In the genomic region with DNA sequence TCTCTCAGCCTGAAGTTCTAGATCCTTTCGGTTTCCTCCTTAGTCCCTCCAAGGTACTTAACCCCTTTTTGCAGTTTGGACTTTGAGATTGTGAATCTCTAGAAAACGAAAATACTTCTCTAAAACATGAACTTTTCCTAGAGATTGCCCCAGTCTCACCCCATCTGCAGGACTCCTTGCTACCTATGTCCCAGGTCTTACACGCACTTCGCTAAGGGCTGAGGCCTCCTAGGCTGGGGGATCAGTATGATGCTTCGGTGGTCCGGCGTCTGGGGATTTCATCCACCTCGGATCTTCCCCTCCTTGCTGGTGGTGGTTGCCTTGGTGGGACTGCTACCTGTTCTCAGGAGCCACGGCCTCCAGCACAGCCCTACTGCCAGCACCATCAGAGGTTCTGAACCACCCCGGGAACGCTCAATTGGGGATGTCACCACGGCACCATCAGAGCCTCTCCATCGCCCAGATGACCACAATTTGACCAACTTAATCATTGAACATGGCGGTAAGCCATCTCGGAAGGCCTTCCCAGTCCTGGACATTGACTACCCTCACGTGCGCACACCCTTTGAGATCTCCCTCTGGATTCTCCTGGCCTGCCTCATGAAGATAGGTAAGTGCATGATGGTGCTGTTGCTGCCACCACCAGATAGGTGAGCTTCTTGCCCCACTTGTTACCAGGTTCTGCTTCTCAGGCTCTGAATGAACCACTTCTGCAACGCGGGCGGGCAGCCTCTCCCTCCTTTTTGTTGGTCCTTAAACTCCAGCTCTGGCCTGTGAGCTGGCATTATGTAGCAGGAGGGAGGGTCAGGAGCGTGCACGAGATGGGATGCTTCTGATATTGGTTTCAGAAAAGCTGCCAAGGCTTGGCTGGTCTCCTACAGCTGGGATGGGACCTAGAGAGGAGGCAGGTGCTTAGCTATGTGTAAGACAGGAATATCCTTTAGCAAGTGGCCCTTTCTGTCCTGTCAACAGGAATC, we compare ENCODE assay signal across 8 mouse cellular contexts. TPM values are rescaled to one million over a fixed set of nuclear protein-coding genes. Genes with fewer than 3 reads are reported as not detected.
DNase-seq lines count a peak whose midpoint lies in the region; ATAC-seq and TF ChIP-seq lines count a peak whose summit lies in the region.

No protein-coding gene starts in this region.

- WGBS in hindbrain, embryonic 13.5 days = 75% methylated on average over 22 of the region's 22 CpGs
- 71% methylated on average over 22 of the region's 22 CpGs for WGBS in midbrain, embryonic 13.5 days

- H3K27ac ChIP-seq in gastrocnemius, adult 2 months = peak overlapping the region; percentile 94
- peak overlapping the region; percentile 90; the same call in 1 of the 2 replicates for H3K27ac ChIP-seq in hindbrain, embryonic 13.5 days
- H3K27ac ChIP-seq in midbrain, embryonic 13.5 days = no peak overlapping the region

- peak overlapping the region; percentile 96 for H3K9ac ChIP-seq in hindbrain, embryonic 13.5 days
- H3K9ac ChIP-seq in midbrain, embryonic 13.5 days (replicated peaks) = peak overlapping the region; percentile 95

- 0 out of 2 replicates have a peak, but pooled peaks cover 4% of the 10 kb centered on the region for H3K36me3 ChIP-seq in hindbrain, embryonic 13.5 days
- no peaks in the 10 kb centered on the region for H3K36me3 ChIP-seq in midbrain, embryonic 13.5 days

- peak overlapping the region; percentile 88 for H3K4me2 ChIP-seq in hindbrain, embryonic 13.5 days
- peak overlapping the region; percentile 83 for H3K4me2 ChIP-seq in midbrain, embryonic 13.5 days (replicated peaks)

- no peak for TF ChIP-seq CTCF in gastrocnemius, adult 2 months (IDR thresholded peaks at IDR 0.05)

- DNase-seq in gastrocnemius, adult 2 months = peak; percentile 78
- DNase-seq in gastrocnemius, postnatal 36 days = no peak
- DNase-seq in 3T3-L1 (ENCODE audit: low read depth, low spot score) = peak; percentile 25
- peak; percentile 61 for DNase-seq in cerebellum, adult 9-11 months
- no peak for DNase-seq in left cerebral cortex, adult 9 months (ENCODE audit: low spot score in 2 of 2)
- DNase-seq in ovary, postnatal 14 days (ENCODE audit: low spot score) = no peak

- H3K9me3 ChIP-seq in hindbrain, embryonic 13.5 days = no peaks in the 10 kb centered on the region
- no peaks in the 10 kb centered on the region for H3K9me3 ChIP-seq in midbrain, embryonic 13.5 days

- no peak for ATAC-seq in hindbrain, embryonic 13.5 days (ENCODE audit: low FRiP score)
- no peak for ATAC-seq in midbrain, embryonic 13.5 days

- peaks cover 53% of the 10 kb centered on the region for H3K4me1 ChIP-seq in hindbrain, embryonic 13.5 days (replicated peaks)
- H3K4me1 ChIP-seq in midbrain, embryonic 13.5 days (replicated peaks) = peaks cover 50% of the 10 kb centered on the region

- H3K27me3 ChIP-seq in hindbrain, embryonic 13.5 days = no peaks in the 10 kb centered on the region
- no peaks in the 10 kb centered on the region for H3K27me3 ChIP-seq in midbrain, embryonic 13.5 days

- intact Hi-C loops in gastrocnemius, adult 2 months (cut with DNase I) = loop anchor here (2.0 kb wide), 1 partner anchor 32 kb away; no protein-coding TSS in a partner anchor
- intact Hi-C loops in gastrocnemius, postnatal 36 days (cut with DNase I) = no loop called here

- H3K4me3 ChIP-seq in gastrocnemius, adult 2 months = peak overlapping the region; percentile 79
- H3K4me3 ChIP-seq in hindbrain, embryonic 13.5 days = peak overlapping the region; percentile 83
- H3K4me3 ChIP-seq in midbrain, embryonic 13.5 days (replicated peaks) = peak overlapping the region; percentile 90

RNA-seq across cellular contexts. Expression of a gene that starts 1.1 kb away (rescaled TPM):
- total RNA-seq in gastrocnemius, adult 2 months (2021) = 10 to 100 TPM in 1 of 2 experiments, 1 to 10 TPM in 1; 8.1 to 11.7 TPM
- total RNA-seq in gastrocnemius, postnatal 36 days (2021) = 1 to 10 TPM; 8.3 to 9.8 TPM
- polyA plus RNA-seq in hindbrain, embryonic 13.5 days (2015; fragmentation: Nextera tagmentation; extraction: Ambion mirVana) = 6.7 and 7.5 TPM in 2 replicates
- 6.8 and 7.9 TPM in 2 replicates for polyA plus RNA-seq in midbrain, embryonic 13.5 days (2015; fragmentation: Nextera tagmentation; extraction: Ambion mirVana)

RNA-seq across cellular contexts. Expression of a gene that starts 17.3 kb away (rescaled TPM):
- total RNA-seq in gastrocnemius, adult 2 months (2021) = 10 to 100 TPM; 86.7 to 93.4 TPM
- total RNA-seq in gastrocnemius, postnatal 36 days (2021) = 10 to 100 TPM; 85.6 to 88.5 TPM
- polyA plus RNA-seq in hindbrain, embryonic 13.5 days (2015; fragmentation: Nextera tagmentation; extraction: Ambion mirVana) = 18.4 and 21.3 TPM in 2 replicates
- polyA plus RNA-seq in midbrain, embryonic 13.5 days (2015; fragmentation: Nextera tagmentation; extraction: Ambion mirVana) = 18.2 and 21.8 TPM in 2 replicates

Comparison
In these comparisons a context has a peak if more than half of its experiments do, and no peak if none do; other contexts are left out.
1. DNase-seq: peak in gastrocnemius, adult 2 months (single experiment), 3T3-L1 (single experiment) and cerebellum, adult 9-11 months (single experiment); none in gastrocnemius, postnatal 36 days (0 of 2), left cerebral cortex, adult 9 months (0 of 2) and ovary, postnatal 14 days (single experiment).
2. Peak in every context shown above with its lines, with median percentiles within 50 percentile points of each other: H3K4me3 ChIP-seq.